Mouse (Mus musculus) forebrain, embryonic 14.5 days (tissue): ENCODE results near the gene Tmem72. TPM values are rescaled to one million over a fixed set of nuclear protein-coding genes. Genes with fewer than 3 reads are reported as not detected.

ENCODE experiments used
- ATAC-seq: fragments of 200-750 bp; cut with Nextera tagmentation; 2 replicates; pipeline ENCODE4 v1.8.0; 2017; ENCODE audit warnings: mild to moderate bottlenecking, moderate library complexity
- DNase-seq: peaks from one replicate; pipeline ENCODE4 v3.0.0-alpha.2; 2015; ENCODE audit warnings: low spot score
- H3K27ac ChIP-seq: fragments of 300-500 bp; sonication (generic); 2 replicates; pipeline ENCODE4 v1.5.1; 2014; ENCODE audit warnings: low read depth, mild to moderate bottlenecking, control low read depth, low read length, moderate library complexity
- H3K27me3 ChIP-seq: fragments of 300-500 bp; sonication (generic); replicated peaks from 2 replicates; pipeline ENCODE4 v1.6.1; 2014; ENCODE audit warnings: low read length, control low read depth, mixed read lengths; ENCODE audit not compliant: control insufficient read depth, insufficient read depth
- H3K36me3 ChIP-seq: fragments of 300-500 bp; sonication (generic); 2 replicates; pipeline ENCODE4 v1.6.1; 2014; ENCODE audit warnings: low read length, control low read depth; ENCODE audit not compliant: control insufficient read depth, insufficient read depth
- H3K4me1 ChIP-seq: fragments of 300-500 bp; sonication (generic); 2 replicates; pipeline ENCODE4 v1.6.1; 2014; ENCODE audit warnings: antibody characterized with exemption, low read length, control low read depth; ENCODE audit not compliant: control insufficient read depth, insufficient read depth
- H3K4me2 ChIP-seq: fragments of 300-500 bp; sonication (generic); 2 replicates; pipeline ENCODE4 v1.6.1; 2014; ENCODE audit warnings: mild to moderate bottlenecking, control low read depth, low read length
- H3K4me3 ChIP-seq: fragments of 300-500 bp; sonication (generic); 2 replicates; pipeline ENCODE4 v1.5.1; 2014; ENCODE audit warnings: low read depth, low read length, control low read depth
- H3K9ac ChIP-seq: fragments of 300-500 bp; sonication (generic); 2 replicates; pipeline ENCODE4 v1.6.1; 2014; ENCODE audit warnings: mild to moderate bottlenecking, low read length, control low read depth, moderate library complexity
- H3K9me3 ChIP-seq: fragments of 300-500 bp; sonication (generic); replicated peaks from 2 replicates; pipeline ENCODE4 v1.6.1; 2016; ENCODE audit warnings: low read length, control low read depth, mixed read lengths; ENCODE audit not compliant: control insufficient read depth
- WGBS: fragments of 180-500 bp; shearing (Covaris S2); extraction: QIAGEN DNeasy Blood & Tissue Kit; methylation state at CpG from one replicate; pipeline ENCODE4 v1.1.7; 2014; 5-methylcytosine and 5-hydroxymethylcytosine counted together
- polyA plus RNA-seq: library from polyadenylated mRNA; unstranded; fragments of >200 nt; fragmentation: Nextera tagmentation; extraction: Ambion mirVana; gene quantifications from 2 replicates; pipeline ENCODE4 v1.2.1, GENCODE M21; 2014

Tmem72 gene
- polyA plus RNA-seq, 1 experiment from 2014 or later: 0.80 TPM

- H3K27me3 ChIP-seq: no peaks in the 10 kb centered on the region
- DNase-seq (no peak), ATAC-seq (no peak)
- H3K27ac ChIP-seq: peak overlapping the region; percentile 9; the same call in 1 of the 2 replicates
- 17% methylated on average over 16 of the region's 16 CpGs for WGBS
- H3K4me3 ChIP-seq: peak overlapping the region; percentile 49
- peak overlapping the region; percentile 87 for H3K4me2 ChIP-seq
- peaks cover 24% of the 10 kb centered on the region for H3K4me1 ChIP-seq
- H3K9ac ChIP-seq: peak overlapping the region; percentile 59
- no peaks in the 10 kb centered on the region for H3K9me3 ChIP-seq
- no peaks in the 10 kb centered on the region for H3K36me3 ChIP-seq
Measured at GRCm38 (mm10) chr6:116674283-116674886, 42.3 kb downstream of the Tmem72 start.

GRCm38 (mm10) chr6:116673471-116674282 lies 43.0 kb downstream of the Tmem72 start, which contains the start of gene Rassf4:
Gene Rassf4 (minus strand): TSS chr6:116673952.
- Histone ChIP-seq H3K4me3 (peak within 1 kb of the TSS; percentile 49), H3K27me3 (no peaks in the 10 kb centered on the region), H3K36me3 (no peaks in the 10 kb centered on the region), H3K4me1 (peaks cover 24% of the 10 kb centered on the region), H3K9me3 (no peaks in the 10 kb centered on the region), H3K4me2 (peak within 1 kb of the TSS; percentile 87), H3K27ac (peak within 1 kb of the TSS; percentile 9; the same call in 1 of the 2 replicates), H3K9ac (peak within 1 kb of the TSS; percentile 59)
- ATAC-seq (peak; percentile 89), DNase-seq (peak; percentile 87)
- under 1% methylated on average over 44 of the region's 44 CpGs for WGBS

GRCm38 (mm10) chr6:116672349-116672748 lies 44.4 kb downstream of the Tmem72 start:
- H3K27ac ChIP-seq: no peak overlapping the region
- whole genome bisulfite sequencing: 66% methylated on average over 5 of the region's 5 CpGs
- DNase-seq (no peak), ATAC-seq (no peak)
- H3K4me2 ChIP-seq: peak overlapping the region; percentile 87
- H3K36me3 ChIP-seq: no peaks in the 10 kb centered on the region
- H3K27me3 ChIP-seq: no peaks in the 10 kb centered on the region
- no peaks in the 10 kb centered on the region for H3K9me3 ChIP-seq
- peaks cover 25% of the 10 kb centered on the region for H3K4me1 ChIP-seq
- H3K4me3 ChIP-seq: no peak overlapping the region
- no peak overlapping the region for H3K9ac ChIP-seq

GRCm38 (mm10) chr6:116671768-116672167 lies 44.9 kb downstream of the Tmem72 start:
- Histone ChIP-seq H3K27me3 (no peaks in the 10 kb centered on the region), H3K36me3 (no peaks in the 10 kb centered on the region), H3K4me3 (no peak overlapping the region), H3K9me3 (no peaks in the 10 kb centered on the region), H3K27ac (no peak overlapping the region), H3K4me2 (no peak overlapping the region), H3K9ac (no peak overlapping the region), H3K4me1 (peaks cover 30% of the 10 kb centered on the region)
- DNase-seq (peak; percentile 4), ATAC-seq (no peak)
- 88% methylated on average over 4 of the region's 4 CpGs for WGBS

GRCm38 (mm10) chr6:116671031-116671430 lies 45.7 kb downstream of the Tmem72 start:
- H3K9me3 ChIP-seq: no peaks in the 10 kb centered on the region
- no peaks in the 10 kb centered on the region for H3K27me3 ChIP-seq
- H3K36me3 ChIP-seq: no peaks in the 10 kb centered on the region
- H3K4me2 ChIP-seq: 0 out of 2 replicates have a peak overlapping the region, but pooled peaks have one; percentile 7
- 12% methylated on average over 5 of the region's 5 CpGs for WGBS
- H3K4me1 ChIP-seq: peaks cover 35% of the 10 kb centered on the region
- no peak overlapping the region for H3K4me3 ChIP-seq
- H3K27ac ChIP-seq: peak overlapping the region; percentile 77
- H3K9ac ChIP-seq: no peak overlapping the region; the same call in 1 of the 2 replicates
- ATAC-seq (no peak; the same call in 1 of the 2 replicates), DNase-seq (peak; percentile 29)

- Histone ChIP-seq H3K27me3 (no peaks in the 10 kb centered on the region), H3K4me1 (peaks cover 35% of the 10 kb centered on the region), H3K4me2 (peak overlapping the region; percentile 4; the same call in 1 of the 2 replicates), H3K9me3 (no peaks in the 10 kb centered on the region), H3K4me3 (no peak overlapping the region), H3K27ac (peak overlapping the region; percentile 77), H3K36me3 (no peaks in the 10 kb centered on the region), H3K9ac (no peak overlapping the region; the same call in 1 of the 2 replicates)
- WGBS: 3% methylated on average over 6 of the region's 6 CpGs
- ATAC-seq (peak; percentile 25), DNase-seq (peak; percentile 71)
Measured at GRCm38 (mm10) chr6:116670144-116670543, 46.6 kb downstream of the Tmem72 start.

GRCm38 (mm10) chr6:116668682-116669470 lies 47.8 kb downstream of the Tmem72 start:
- Histone ChIP-seq H3K4me3 (no peak overlapping the region), H3K36me3 (no peaks in the 10 kb centered on the region), H3K27ac (no peak overlapping the region), H3K4me1 (peaks cover 33% of the 10 kb centered on the region), H3K9me3 (no peaks in the 10 kb centered on the region), H3K4me2 (no peak overlapping the region), H3K9ac (no peak overlapping the region), H3K27me3 (no peaks in the 10 kb centered on the region)
- 50% methylated on average over 11 of the region's 11 CpGs for WGBS
- DNase-seq (peak; percentile 33), ATAC-seq (no peak)

- DNase-seq (no peak), ATAC-seq (no peak)
- Histone ChIP-seq H3K27me3 (no peaks in the 10 kb centered on the region), H3K4me2 (no peak overlapping the region), H3K4me3 (no peak overlapping the region), H3K36me3 (no peaks in the 10 kb centered on the region), H3K27ac (no peak overlapping the region), H3K4me1 (peaks cover 28% of the 10 kb centered on the region), H3K9ac (no peak overlapping the region), H3K9me3 (no peaks in the 10 kb centered on the region)
- WGBS: 72% methylated on average over 3 of the region's 3 CpGs
Measured at GRCm38 (mm10) chr6:116667382-116667781, 49.3 kb downstream of the Tmem72 start.
